Comparison of ENCODE assay signal across 43 mouse cellular contexts in genomic region chr19:61131096-61131495, GRCm38 (mm10). TPM values are rescaled to one million over a fixed set of nuclear protein-coding genes. Genes with fewer than 3 reads are reported as not detected.
"Had no signal": no experiment of that assay in that cellular context is flagged by ENCODE, and none has a peak within 500 bp of the region (broad histone marks: within the 10 kb centered on the region; RNA-seq: fewer than 3 reads in every experiment).

No protein-coding gene starts in this region.

- H3K27me3 ChIP-seq: heart, embryonic 12.5 days; intestine, embryonic 15.5 days; limb, embryonic 13.5 days; limb, embryonic 15.5 days; liver, embryonic 12.5 days had no signal

- H3K4me2 ChIP-seq: heart, embryonic 12.5 days; hindbrain, embryonic 14.5 days; intestine, embryonic 15.5 days; limb, embryonic 13.5 days; limb, embryonic 15.5 days; liver, embryonic 12.5 days had no signal

- H3K27ac ChIP-seq: gastrocnemius, adult 2 months; heart, embryonic 10.5 days; hindbrain, embryonic 14.5 days; intestine, embryonic 15.5 days; layer of hippocampus, adult 2 months; limb, embryonic 13.5 days; limb, embryonic 15.5 days; liver, embryonic 12.5 days; liver, embryonic 14.5 days had no signal

- ATAC-seq: hindbrain, embryonic 16.5 days; inflammation-experienced regulatory T-cells, adult 6 months; intestine, embryonic 15.5 days; intestine, postnatal 0 days; liver, embryonic 12.5 days had no signal

- H3K4me3 ChIP-seq: gastrocnemius, adult 2 months; heart, embryonic 10.5 days; heart, embryonic 12.5 days; intestine, embryonic 15.5 days; layer of hippocampus, adult 2 months; limb, embryonic 13.5 days; limb, embryonic 15.5 days; liver, embryonic 12.5 days had no signal

- DNase-seq: gastrocnemius, adult 2 months; gastrocnemius, postnatal 10 days; gastrocnemius, postnatal 25 days; heart, adult 18-20 months; heart, postnatal 10 days; heart, postnatal 4 days; kidney, adult 18-20 months; kidney, adult 8-10 months; kidney, postnatal 10 days; kidney, postnatal 25 days; kidney, postnatal 4 days; layer of hippocampus, adult 9-11 months; layer of hippocampus, postnatal 36 days; left cerebral cortex, postnatal 4 days had no signal

- H3K9me3 ChIP-seq: heart, embryonic 10.5 days; heart, embryonic 12.5 days; intestine, embryonic 15.5 days; limb, embryonic 15.5 days; liver, embryonic 12.5 days had no signal

- H3K9ac ChIP-seq: heart, embryonic 12.5 days; hindbrain, embryonic 14.5 days; intestine, embryonic 15.5 days; limb, embryonic 13.5 days; limb, embryonic 15.5 days; liver, embryonic 12.5 days; liver, embryonic 14.5 days had no signal

- H3K4me1 ChIP-seq: heart, embryonic 10.5 days; heart, embryonic 12.5 days; intestine, embryonic 15.5 days; limb, embryonic 13.5 days; limb, embryonic 15.5 days; liver, embryonic 12.5 days had no signal

RNA-seq across cellular contexts. Expression of gene Gm7102, which starts 45.0 kb away (rescaled TPM):
- total RNA-seq: gastrocnemius, adult 2 months; gastrocnemius, postnatal 10 days; gastrocnemius, postnatal 25 days; gastrocnemius, postnatal 4 days; heart, adult 8-10 months; layer of hippocampus, postnatal 36 days; left cerebral cortex, adult 18-20 months; left cerebral cortex, adult 8-10 months; left cerebral cortex, postnatal 25 days; liver, adult 2 months had no signal
- polyA plus RNA-seq: heart, embryonic 14.5 days; inflammation-experienced regulatory T-cells, adult 6 months; limb, embryonic 15.5 days; liver, adult 2 months had no signal

RNA-seq across cellular contexts. Expression of gene Gm6020, which starts 52.6 kb away (rescaled TPM):
- total RNA-seq: gastrocnemius, adult 2 months; gastrocnemius, postnatal 10 days; gastrocnemius, postnatal 25 days; gastrocnemius, postnatal 4 days; granulocyte monocyte progenitor cell, adult 5-6 weeks; heart, adult 18-20 months; heart, adult 8-10 months; heart, postnatal 10 days; heart, postnatal 25 days; heart, postnatal 4 days; layer of hippocampus, adult 2 months; layer of hippocampus, postnatal 14 days; layer of hippocampus, postnatal 36 days; left cerebral cortex, adult 18-20 months; left cerebral cortex, adult 8-10 months; left cerebral cortex, postnatal 10 days; left cerebral cortex, postnatal 25 days; left cerebral cortex, postnatal 4 days; liver, adult 2 months had no signal
- polyA plus RNA-seq: heart, embryonic 10.5 days; heart, embryonic 12.5 days; heart, embryonic 14.5 days; heart, embryonic 16.5 days; hindbrain, embryonic 11.5 days; hindbrain, embryonic 14.5 days; hindbrain, embryonic 16.5 days; inflammation-experienced regulatory T-cells, adult 6 months; intestine, embryonic 15.5 days; intestine, postnatal 0 days; kidney, embryonic 14.5 days; kidney, embryonic 16.5 days; limb, embryonic 11.5 days; limb, embryonic 13.5 days; limb, embryonic 15.5 days; liver, adult 2 months; liver, embryonic 12.5 days; liver, embryonic 14.5 days; liver, embryonic 16.5 days had no signal
